Mouse (Mus musculus) limb, embryonic 11.5 days (tissue): Measurements from ENCODE around the gene Vps52. TPM values are rescaled to one million over a fixed set of nuclear protein-coding genes. Genes with fewer than 3 reads are reported as not detected.
"Not testable (repeated sequence)": the region's sequence is repeated elsewhere in the genome, so short reads cannot be mapped to it uniquely, and the experiment has no call there.

Experiments
- ATAC-seq: fragments of 200-750 bp; cut with Nextera tagmentation; 2 replicates; pipeline ENCODE4 v1.8.0; 2017; ENCODE audit warnings: low read depth; ENCODE audit not compliant: insufficient number of reproducible peaks, low FRiP score, low TSS enrichment
- DNase-seq: peaks from one replicate; pipeline ENCODE4 v3.0.0-alpha.2; 2015; ENCODE audit warnings: low spot score
- H3K27ac ChIP-seq: fragments of 300-500 bp; sonication (generic); replicated peaks from 2 replicates; pipeline ENCODE4 v1.5.1; 2014; ENCODE audit warnings: low read depth, mild to moderate bottlenecking, low read length
- H3K27me3 ChIP-seq: fragments of 300-500 bp; sonication (generic); 2 replicates; pipeline ENCODE4 v1.6.1; 2014; ENCODE audit warnings: mild to moderate bottlenecking, low read length, mixed read lengths; ENCODE audit not compliant: control insufficient read depth, insufficient read depth
- H3K36me3 ChIP-seq: fragments of 300-500 bp; sonication (generic); 2 replicates; pipeline ENCODE4 v1.6.1; 2014; ENCODE audit warnings: mild to moderate bottlenecking, low read length, moderate library complexity, mixed read lengths; ENCODE audit not compliant: control insufficient read depth, insufficient read depth
- H3K4me1 ChIP-seq: fragments of 300-500 bp; sonication (generic); 2 replicates; pipeline ENCODE4 v1.6.1; 2014; ENCODE audit warnings: low read length, mixed read lengths; ENCODE audit not compliant: control insufficient read depth, insufficient read depth
- H3K4me2 ChIP-seq: fragments of 300-500 bp; sonication (generic); 2 replicates; pipeline ENCODE4 v1.6.1; 2014; ENCODE audit warnings: low read depth, mild to moderate bottlenecking, moderate library complexity; ENCODE audit not compliant: severe bottlenecking
- H3K4me3 ChIP-seq: fragments of 300-500 bp; sonication (generic); 2 replicates; pipeline ENCODE4 v1.5.1; 2014; ENCODE audit warnings: low read depth, low read length
- H3K9ac ChIP-seq: fragments of 300-500 bp; sonication (generic); 2 replicates; pipeline ENCODE4 v1.6.1; 2014; ENCODE audit warnings: mild to moderate bottlenecking, low read length
- H3K9me3 ChIP-seq: fragments of 300-500 bp; sonication (generic); 2 replicates; pipeline ENCODE4 v1.6.1; 2016; ENCODE audit warnings: low read length; ENCODE audit not compliant: control insufficient read depth
- WGBS: fragments of 180-500 bp; shearing (Covaris S2); extraction: QIAGEN DNeasy Blood & Tissue Kit; methylation state at CpG from one replicate; pipeline ENCODE4 v1.1.7; 2014; 5-methylcytosine and 5-hydroxymethylcytosine counted together
- polyA plus RNA-seq: library from polyadenylated mRNA; unstranded; fragments of >200 nt; fragmentation: Nextera tagmentation; extraction: Ambion mirVana; gene quantifications from 2 replicates; pipeline ENCODE4 v1.2.1, GENCODE M21; 2014

The Vps52 gene
- polyA plus RNA-seq, 1 experiment from 2014 or later: 35.6 TPM

GRCm38 (mm10) chr17:33994959-33995358 lies 39.3 kb downstream of the Vps52 start:
- Histone ChIP-seq H3K36me3 (no peaks in the 10 kb centered on the region), H3K9ac (no peak overlapping the region), H3K9me3 (no peaks in the 10 kb centered on the region), H3K27ac (no peak overlapping the region), H3K27me3 (peaks cover 12% of the 10 kb centered on the region), H3K4me1 (0 out of 2 replicates have a peak, but pooled peaks cover 2% of the 10 kb centered on the region), H3K4me2 (no peak overlapping the region), H3K4me3 (no peak overlapping the region)
- no peak for ATAC-seq
- DNase-seq: no peak
- WGBS: 91% methylated on average over 8 of the region's 8 CpGs

DNA sequence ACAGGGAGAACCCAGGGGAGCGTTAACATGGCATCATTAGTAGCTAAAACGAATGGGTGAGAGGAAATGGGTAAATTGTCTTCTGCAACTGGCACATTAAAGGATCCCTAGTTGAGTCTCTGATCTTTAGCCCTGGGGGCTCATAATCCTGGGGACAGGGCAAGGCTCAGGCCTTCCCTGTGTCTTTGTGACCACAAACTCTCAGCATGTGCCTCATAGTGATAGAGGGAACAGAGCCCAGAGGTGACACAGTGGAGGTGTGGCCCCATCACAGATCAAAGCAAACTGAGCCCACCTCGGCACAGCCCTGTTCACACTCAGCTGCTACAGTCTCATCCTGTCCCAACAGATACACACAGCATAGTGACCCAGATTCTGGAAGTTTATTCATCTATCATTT lies 40.0 kb downstream of the Vps52 start:
- Histone ChIP-seq H3K4me2 (no peak overlapping the region), H3K4me3 (no peak overlapping the region), H3K36me3 (no peaks in the 10 kb centered on the region), H3K27ac (no peak overlapping the region), H3K9me3 (no peaks in the 10 kb centered on the region), H3K4me1 (0 out of 2 replicates have a peak, but pooled peaks cover 2% of the 10 kb centered on the region), H3K27me3 (peaks cover 19% of the 10 kb centered on the region), H3K9ac (no peak overlapping the region)
- WGBS: 27% methylated on average over 3 of the region's 3 CpGs
- no peak for DNase-seq
- ATAC-seq: no peak

DNA sequence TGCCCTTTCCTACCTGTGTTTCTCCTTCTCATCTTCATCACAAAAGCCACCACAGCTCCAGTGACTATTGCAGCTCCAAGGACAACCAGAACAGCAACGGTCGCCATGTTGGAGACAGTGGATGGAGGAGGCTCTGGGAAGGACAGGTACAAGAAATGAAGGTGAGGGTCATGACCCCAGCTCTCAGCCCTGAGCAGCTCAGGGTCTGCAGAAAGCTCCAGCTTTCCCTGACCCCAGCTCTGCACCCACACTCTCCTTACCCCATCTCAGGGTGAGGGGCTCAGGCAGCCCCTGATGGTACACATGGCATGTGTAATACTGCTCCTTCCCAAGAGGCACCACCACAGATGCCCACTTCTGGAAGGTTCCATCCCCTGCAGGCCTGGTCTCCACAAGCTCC lies 41.4 kb downstream of the Vps52 start:
- not testable (repeated sequence) for H3K9ac ChIP-seq, DNase-seq, H3K4me2 ChIP-seq, ATAC-seq, H3K4me1 ChIP-seq, H3K4me3 ChIP-seq, H3K9me3 ChIP-seq, H3K27ac ChIP-seq, H3K36me3 ChIP-seq
- WGBS: 82% methylated on average over 2 of the region's 2 CpGs
- H3K27me3 ChIP-seq: peaks cover 20% of the 10 kb centered on the region

DNA sequence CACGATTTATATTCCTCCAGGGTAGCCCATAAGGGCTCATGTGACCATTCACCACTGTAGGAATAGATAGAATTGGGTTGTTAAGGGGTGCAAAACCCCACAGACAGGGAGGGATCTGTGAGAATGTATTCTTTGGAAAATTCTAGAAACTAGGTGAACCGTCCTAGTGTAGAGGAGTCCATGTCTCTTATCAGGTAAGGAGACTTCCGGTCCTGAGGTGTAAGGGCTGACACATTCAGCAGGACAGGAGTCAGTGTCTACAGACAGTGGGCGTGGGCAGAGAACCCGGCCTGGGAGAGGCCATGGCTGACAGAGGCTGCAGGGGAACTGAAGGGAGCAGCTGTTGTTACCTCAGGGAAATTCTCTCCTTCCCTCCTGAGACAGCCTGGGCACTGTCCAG lies 43.1 kb downstream of the Vps52 start:
- H3K4me2 ChIP-seq, ATAC-seq, H3K4me3 ChIP-seq, H3K36me3 ChIP-seq, DNase-seq, H3K4me1 ChIP-seq, H3K27ac ChIP-seq, H3K9ac ChIP-seq, H3K9me3 ChIP-seq: not testable (repeated sequence)
- H3K27me3 ChIP-seq: peaks cover 20% of the 10 kb centered on the region
- 50% methylated on average over 5 of the region's 5 CpGs for WGBS

- Histone ChIP-seq H3K36me3 (no peaks in the 10 kb centered on the region), H3K4me1 (0 out of 2 replicates have a peak, but pooled peaks cover 2% of the 10 kb centered on the region), H3K27ac (no peak overlapping the region), H3K9me3 (no peaks in the 10 kb centered on the region), H3K4me3 (peak overlapping the region; percentile 41), H3K9ac (peak overlapping the region; percentile 37), H3K27me3 (peaks cover 20% of the 10 kb centered on the region), H3K4me2 (peak overlapping the region; percentile 92)
- DNase-seq (peak; percentile 47), ATAC-seq (0 out of 2 replicates have a peak, but pooled peaks have one; percentile 44)
- 3% methylated on average over 83 of the region's 87 CpGs for WGBS
Measured at GRCm38 (mm10) chr17:33999341-34000149, 43.9 kb downstream of the Vps52 start.

DNA sequence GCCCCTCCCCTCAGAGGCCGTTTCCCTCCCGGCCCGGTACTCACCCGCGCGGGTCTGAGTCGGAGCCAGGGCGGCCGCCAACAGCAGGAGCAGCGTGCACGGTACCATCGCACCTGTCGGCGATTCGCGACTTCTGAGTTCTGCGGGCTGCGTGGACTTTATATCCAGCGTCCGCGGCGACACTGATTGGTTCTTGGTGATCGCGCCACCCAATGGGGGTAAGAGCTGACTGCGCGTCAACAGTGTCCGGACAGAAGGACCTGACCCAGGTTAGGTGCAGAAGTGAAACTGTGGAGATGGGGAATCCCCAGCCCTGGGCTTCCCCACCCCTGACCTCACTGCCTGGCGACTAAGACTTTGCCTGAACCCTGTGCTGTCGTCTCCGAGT lies 44.5 kb downstream of the Vps52 start, which contains the start of gene H2-K1:
TSS of gene H2-K1 (minus strand) at position 198 of the 388 bp plus-strand sequence.
- H3K4me1 ChIP-seq: 0 out of 2 replicates have a peak, but pooled peaks cover 2% of the 10 kb centered on the region
- peaks cover 20% of the 10 kb centered on the region for H3K27me3 ChIP-seq
- no peak within 1 kb of the TSS for H3K27ac ChIP-seq
- H3K9me3 ChIP-seq: no peaks in the 10 kb centered on the region
- under 1% methylated on average over 27 of the region's 30 CpGs for WGBS
- peak within 1 kb of the TSS; percentile 37 for H3K9ac ChIP-seq
- peak within 1 kb of the TSS; percentile 41 for H3K4me3 ChIP-seq
- DNase-seq (peak; percentile 76), ATAC-seq (0 out of 2 replicates have a peak, but pooled peaks have one; percentile 44)
- peak within 1 kb of the TSS; percentile 92 for H3K4me2 ChIP-seq
- no peaks in the 10 kb centered on the region for H3K36me3 ChIP-seq

GRCm38 (mm10) chr17:34000796-34001195 lies 45.2 kb downstream of the Vps52 start:
- H3K4me1 ChIP-seq, H3K9me3 ChIP-seq, H3K27ac ChIP-seq, H3K4me3 ChIP-seq, DNase-seq, ATAC-seq, H3K4me2 ChIP-seq, H3K36me3 ChIP-seq, H3K9ac ChIP-seq: not testable (repeated sequence)
- peaks cover 20% of the 10 kb centered on the region for H3K27me3 ChIP-seq
- WGBS: 60% methylated on average over 2 of the region's 2 CpGs

- Histone ChIP-seq H3K27ac (no peak overlapping the region), H3K9ac (no peak overlapping the region), H3K4me2 (no peak overlapping the region), H3K27me3 (peaks cover 20% of the 10 kb centered on the region), H3K4me1 (0 out of 2 replicates have a peak, but pooled peaks cover 2% of the 10 kb centered on the region), H3K9me3 (no peaks in the 10 kb centered on the region), H3K4me3 (no peak overlapping the region), H3K36me3 (no peaks in the 10 kb centered on the region)
- WGBS: 8% methylated on average over 5 of the region's 5 CpGs
- peak; percentile 74 for DNase-seq
- ATAC-seq: no peak
Measured at GRCm38 (mm10) chr17:34003426-34003825, 47.8 kb downstream of the Vps52 start.
